Mouse (Mus musculus): ENCODE measurements around the gene Capns2. TPM values are rescaled to one million over a fixed set of nuclear protein-coding genes. Genes with fewer than 3 reads are reported as not detected.

The Capns2 gene
- polyA plus RNA-seq, 1 experiment from 2014 or later, result not detected

- WGBS (ENCODE audit: insufficient replicate concordance), result 67% methylated on average over 12 of the region's 12 CpGs
- H3K27me3 ChIP-seq (ENCODE audit: insufficient read depth, low read length), result no peaks in the 10 kb centered on the region
- DNase-seq, result no peak
- no peak overlapping the region for H3K27ac ChIP-seq (ENCODE audit: low read depth)
- H3K36me3 ChIP-seq (replicated peaks; ENCODE audit: insufficient read depth, low read length), result no peaks in the 10 kb centered on the region
- no peaks in the 10 kb centered on the region for H3K9me3 ChIP-seq (ENCODE audit: low read length)
- no peaks in the 10 kb centered on the region for H3K4me1 ChIP-seq (ENCODE audit: insufficient read depth)
- H3K9ac ChIP-seq (replicated peaks), result no peak overlapping the region
- H3K4me2 ChIP-seq (ENCODE audit: low read depth, low read length), result no peak overlapping the region
- H3K4me3 ChIP-seq (ENCODE audit: low read depth, low read length), result no peak overlapping the region
- no peak for TF ChIP-seq CTCF (IDR thresholded peaks at IDR 0.05; ENCODE audit: low read depth)
- TF ChIP-seq EP300 (IDR thresholded peaks at IDR 0.05; ENCODE audit: low read depth), result no peak
- no peak for ATAC-seq
Observed at GRCm38 (mm10) chr8:92950639-92951371, 49.6 kb downstream of the Capns2 start.

Small RNA genes lying within 50 kb of the gene (microRNA-seq; reads per million reads assigned to microRNA genes)
- gene Gm22151, result not detected

Other genes starting within 250 kb of the Capns2 start
- not detected in 2 replicates for gene Irx6, start 227.1 kb upstream of the Capns2 start, polyA plus RNA-seq (2015; fragmentation: Nextera tagmentation; extraction: Ambion mirVana)
- gene Mmp2, start 74.1 kb upstream of the Capns2 start, polyA plus RNA-seq (2015; fragmentation: Nextera tagmentation; extraction: Ambion mirVana), result 9.6 and 9.8 TPM in 2 replicates
- 8.6 and 9.0 TPM in 2 replicates for gene Lpcat2, start 46.1 kb upstream of the Capns2 start, polyA plus RNA-seq (2015; fragmentation: Nextera tagmentation; extraction: Ambion mirVana)
- gene Slc6a2, start 58.7 kb downstream of the Capns2 start, polyA plus RNA-seq (2015; fragmentation: Nextera tagmentation; extraction: Ambion mirVana), result not detected in 2 replicates
- gene Ces1a, start 146.8 kb downstream of the Capns2 start, polyA plus RNA-seq (2015; fragmentation: Nextera tagmentation; extraction: Ambion mirVana), result not detected in 2 replicates
- gene Ces1b, start 178.6 kb downstream of the Capns2 start, polyA plus RNA-seq (2015; fragmentation: Nextera tagmentation; extraction: Ambion mirVana), result 1.0 and 1.2 TPM in 2 replicates
- 147 and 162 TPM in 2 replicates for gene Ces1c, start 229.9 kb downstream of the Capns2 start, polyA plus RNA-seq (2015; fragmentation: Nextera tagmentation; extraction: Ambion mirVana)